Mouse (Mus musculus) lung, adult 2 months (tissue): ENCODE results near the gene Defb41.
"Not testable (repeated sequence)": the region's sequence is repeated elsewhere in the genome, so short reads cannot be mapped to it uniquely, and the experiment has no call there.

Experiments
- CTCF ChIP-seq: fragments of 200-500 bp; IDR thresholded peaks from 2 replicates; pipeline ENCODE4 v1.5.1; 2011; ENCODE audit warnings: mild to moderate bottlenecking, low read length, control low read depth; ENCODE audit not compliant: insufficient read depth
- POLR2A ChIP-seq: fragments of 200-500 bp; IDR thresholded peaks from 2 replicates; pipeline ENCODE4 v1.6.1; 2011; ENCODE audit warnings: low read depth, mild to moderate bottlenecking, control low read depth, low read length, borderline replicate concordance; ENCODE audit errors: extremely low read depth

GRCm38 (mm10) chr1:18245801-18246580 is 18.9 kb downstream of the Defb41 start:
- TF ChIP-seq CTCF, POLR2A: not testable (repeated sequence)
